Mouse (Mus musculus): ENCODE data around the gene Arhgef1.

The Arhgef1 gene

DNA sequence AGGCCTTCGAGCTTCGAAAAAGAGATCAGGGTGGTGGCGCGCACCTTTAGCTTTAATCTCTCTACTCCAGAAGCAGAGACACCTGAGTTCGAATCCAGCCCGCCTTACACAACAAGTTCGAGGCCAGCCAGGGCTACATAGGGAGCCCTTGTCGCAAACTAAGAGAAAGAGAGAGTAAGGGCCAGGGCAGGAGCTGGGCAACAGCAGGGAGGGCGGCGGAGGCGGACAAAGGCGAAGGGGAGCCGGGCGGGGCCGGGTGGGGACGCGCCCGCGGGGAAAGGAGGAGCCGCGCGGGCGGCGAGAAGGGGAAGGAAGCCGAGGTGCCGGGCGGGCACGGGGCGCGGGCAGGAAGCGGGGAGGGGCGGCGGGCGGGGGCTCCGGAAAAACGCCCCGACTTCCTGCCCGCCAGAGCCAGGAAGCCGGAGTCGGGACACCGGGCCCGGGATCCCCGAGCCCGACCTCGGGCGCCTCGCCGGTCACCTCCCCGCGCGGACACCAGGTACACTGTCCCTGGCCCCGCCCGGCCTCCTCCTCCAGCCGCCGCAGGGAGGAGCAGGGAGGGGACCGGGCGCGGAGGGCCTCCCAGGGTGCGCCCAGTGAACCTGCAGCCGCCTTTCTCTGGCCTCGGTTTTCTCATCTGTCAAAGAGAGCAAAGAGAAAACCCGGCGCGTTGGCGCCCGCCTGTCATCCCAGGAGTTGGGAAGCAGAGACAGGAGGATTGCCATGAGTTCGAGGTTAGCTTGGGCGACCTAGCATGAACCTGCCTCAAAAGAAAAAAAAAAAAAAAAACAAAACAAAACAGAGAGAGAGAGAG, at the start of gene Arhgef1:
Gene Arhgef1 (plus strand): TSS at position 283 of the 814 bp plus-strand sequence.
- DNase-seq (ENCODE audit: extremely low spot score, low read depth, low spot score): no peak

DNA sequence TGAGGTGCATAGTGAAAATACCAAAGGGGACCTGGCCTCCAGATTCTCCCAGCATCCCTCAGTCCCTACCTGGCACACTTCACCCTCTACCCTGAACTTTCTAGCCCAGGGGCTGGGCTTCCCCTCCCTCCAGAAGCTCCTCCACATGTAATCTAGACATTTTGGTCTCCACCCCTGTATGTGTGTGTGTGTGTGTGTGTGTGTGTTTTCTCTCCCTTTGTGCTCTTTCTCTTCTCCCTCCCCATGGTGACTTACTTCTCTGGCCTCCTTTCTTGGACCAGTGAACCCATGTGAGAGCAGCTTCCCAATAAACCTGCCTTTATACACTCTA, 49.5 kb upstream of the Arhgef1 start:
- no peak for DNase-seq (ENCODE audit: extremely low spot score, low read depth, low spot score)

DNA sequence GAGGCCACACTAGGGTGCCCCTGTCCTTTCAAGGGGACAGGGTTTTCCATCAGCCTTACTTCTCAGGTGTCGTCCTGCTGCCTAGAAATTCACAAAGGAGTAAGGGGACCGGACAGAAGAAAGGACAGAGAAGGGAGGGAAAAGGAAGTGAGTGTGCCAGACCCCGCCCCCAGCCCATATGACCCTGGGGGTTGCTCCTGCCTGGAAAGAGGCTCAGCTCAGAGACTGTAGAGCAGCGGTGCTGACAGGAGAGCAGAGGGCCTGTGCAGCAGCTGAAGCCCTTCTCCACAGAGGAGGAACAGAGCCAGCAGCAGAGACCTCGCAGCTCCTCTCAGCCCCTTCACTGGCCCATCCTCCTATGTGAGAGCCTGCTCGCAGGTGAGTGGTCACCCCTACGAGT, 49.0 kb upstream of the Arhgef1 start:
- DNase-seq (ENCODE audit: extremely low spot score, low read depth, low spot score): no peak

DNA sequence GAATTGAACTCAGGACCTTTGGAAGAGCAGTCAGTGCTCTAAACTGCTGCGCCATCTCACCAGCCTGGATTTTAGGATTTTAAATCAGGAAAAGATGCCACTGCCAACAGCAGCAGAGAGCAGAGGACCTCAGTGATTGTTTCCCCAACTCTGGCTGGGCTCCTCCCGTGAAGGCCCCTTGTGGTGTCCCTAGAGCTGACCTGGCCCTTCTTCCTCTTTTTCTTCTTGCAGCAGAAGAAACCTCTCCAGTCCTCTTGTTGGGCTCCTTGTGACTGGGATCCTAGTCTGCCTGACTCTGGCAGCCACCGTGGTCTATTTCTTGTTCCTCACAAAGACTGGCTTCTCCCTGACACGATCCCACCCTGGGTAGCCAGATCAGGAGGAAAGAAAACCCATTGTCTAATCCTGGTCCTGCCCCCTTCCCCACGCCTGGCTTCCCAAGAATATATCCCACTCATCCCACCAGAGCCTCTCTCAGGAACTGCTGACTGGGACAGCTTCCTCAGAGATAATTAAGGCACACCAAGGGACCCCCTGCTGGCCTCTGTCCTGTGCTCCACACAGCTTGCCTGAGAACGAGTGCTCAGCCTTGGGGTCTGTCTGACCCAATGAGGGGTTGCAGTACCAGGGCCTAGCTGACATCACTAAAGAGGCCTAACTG, 46.1 kb upstream of the Arhgef1 start:
- no peak for DNase-seq (ENCODE audit: extremely low spot score, low read depth, low spot score)

DNA sequence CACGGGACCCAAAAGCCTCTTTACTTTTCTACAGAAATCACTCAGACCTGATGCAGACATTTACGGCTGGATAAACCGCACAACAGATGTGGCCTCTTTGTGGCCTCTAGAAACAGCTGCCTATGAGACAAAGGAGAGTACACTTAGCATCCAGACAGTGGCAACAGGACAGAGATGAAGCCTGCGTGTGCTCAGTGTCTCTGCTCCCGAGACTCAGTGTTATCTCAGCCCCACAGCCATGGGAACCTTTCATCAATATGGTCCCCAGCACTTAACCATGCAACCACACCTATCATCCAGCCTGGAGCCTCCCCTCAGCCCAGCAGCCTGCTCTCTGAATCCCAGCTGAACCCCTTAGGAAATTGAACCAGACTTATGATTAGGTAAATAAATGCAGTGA, 43.5 kb upstream of the Arhgef1 start:
- no peak for DNase-seq (ENCODE audit: extremely low spot score, low read depth, low spot score)

- DNase-seq (ENCODE audit: extremely low spot score, low read depth, low spot score): no peak
Measured at GRCm38 (mm10) chr7:24861913-24862312, 40.8 kb upstream of the Arhgef1 start, which contains the start of gene Gm9844. TSS of gene Gm9844 (plus strand) at chr7:24862213.

DNA sequence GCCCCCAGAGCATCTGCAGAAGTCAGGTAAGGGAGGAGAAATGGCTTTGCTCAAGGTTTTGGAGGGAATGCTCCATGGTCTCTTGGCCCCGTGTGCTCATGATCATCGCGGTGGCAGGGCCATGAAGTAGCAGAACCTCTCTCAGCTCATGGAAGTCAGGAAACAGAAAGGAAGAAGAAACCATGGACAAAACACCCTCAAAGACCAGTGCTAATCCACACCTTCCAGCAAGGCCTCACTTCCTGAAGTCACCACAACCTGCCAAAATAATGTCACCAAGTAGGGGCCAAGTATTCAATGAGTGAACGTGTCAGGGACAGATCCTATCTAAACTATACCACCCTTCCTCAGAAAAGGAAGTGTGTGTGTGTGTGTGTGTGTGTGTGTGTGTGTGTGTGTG, 39.9 kb upstream of the Arhgef1 start:
- no peak for DNase-seq (ENCODE audit: extremely low spot score, low read depth, low spot score)

GRCm38 (mm10) chr7:24864156-24864555, 38.6 kb upstream of the Arhgef1 start:
- no peak for DNase-seq (ENCODE audit: extremely low spot score, low read depth, low spot score)

- DNase-seq (ENCODE audit: extremely low spot score, low read depth, low spot score): no peak
Measured at GRCm38 (mm10) chr7:24869080-24869479, 33.6 kb upstream of the Arhgef1 start.

GRCm38 (mm10) chr7:24869532-24870165, 33.1 kb upstream of the Arhgef1 start, which contains the start of the genes Lypd4 and Dmrtc2:
TSS of gene Lypd4 (minus strand) at chr7:24869941.
TSS of gene Dmrtc2 (plus strand) at chr7:24870057.
- no peak for DNase-seq (ENCODE audit: extremely low spot score, low read depth, low spot score)

DNA sequence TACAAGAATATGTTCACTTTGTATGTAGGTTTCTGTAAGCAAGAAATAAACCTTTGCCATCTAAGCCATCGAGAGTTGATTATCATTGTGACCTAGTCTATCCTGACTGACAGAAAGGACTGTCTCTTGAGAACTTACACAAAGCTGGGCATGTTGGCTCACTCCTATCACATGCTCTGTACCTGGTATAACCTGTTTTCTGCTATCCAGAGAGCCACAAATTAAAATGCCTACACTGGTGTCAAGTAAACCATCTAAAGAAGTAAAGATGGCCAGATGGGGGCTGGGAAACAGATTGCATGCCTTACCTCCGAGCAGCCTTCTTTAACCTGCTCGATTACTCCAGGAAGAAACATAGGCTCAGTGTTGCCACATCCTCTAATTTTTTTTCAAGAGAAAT, 25.1 kb upstream of the Arhgef1 start:
- no peak for DNase-seq (ENCODE audit: extremely low spot score, low read depth, low spot score)

DNA sequence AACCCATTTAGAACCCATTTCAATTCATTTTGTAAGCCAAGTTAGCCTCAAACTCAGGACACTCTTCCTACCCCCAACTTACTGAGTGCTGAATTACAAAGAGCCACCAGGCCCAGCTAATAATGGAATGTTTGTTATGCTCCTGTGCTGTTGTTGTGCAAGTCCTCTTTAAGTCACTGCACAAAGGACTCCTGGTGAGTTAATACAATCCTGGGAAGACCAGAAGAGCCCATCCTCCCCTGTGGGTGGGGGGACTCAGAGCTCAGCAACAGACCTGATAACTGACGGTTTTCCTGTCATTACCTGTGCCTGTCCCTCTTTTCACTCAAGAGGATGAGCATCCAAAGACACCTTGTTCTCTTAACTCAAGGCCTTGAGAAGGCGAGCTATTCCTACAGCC, 23.1 kb upstream of the Arhgef1 start:
- DNase-seq (ENCODE audit: extremely low spot score, low read depth, low spot score): no peak

DNA sequence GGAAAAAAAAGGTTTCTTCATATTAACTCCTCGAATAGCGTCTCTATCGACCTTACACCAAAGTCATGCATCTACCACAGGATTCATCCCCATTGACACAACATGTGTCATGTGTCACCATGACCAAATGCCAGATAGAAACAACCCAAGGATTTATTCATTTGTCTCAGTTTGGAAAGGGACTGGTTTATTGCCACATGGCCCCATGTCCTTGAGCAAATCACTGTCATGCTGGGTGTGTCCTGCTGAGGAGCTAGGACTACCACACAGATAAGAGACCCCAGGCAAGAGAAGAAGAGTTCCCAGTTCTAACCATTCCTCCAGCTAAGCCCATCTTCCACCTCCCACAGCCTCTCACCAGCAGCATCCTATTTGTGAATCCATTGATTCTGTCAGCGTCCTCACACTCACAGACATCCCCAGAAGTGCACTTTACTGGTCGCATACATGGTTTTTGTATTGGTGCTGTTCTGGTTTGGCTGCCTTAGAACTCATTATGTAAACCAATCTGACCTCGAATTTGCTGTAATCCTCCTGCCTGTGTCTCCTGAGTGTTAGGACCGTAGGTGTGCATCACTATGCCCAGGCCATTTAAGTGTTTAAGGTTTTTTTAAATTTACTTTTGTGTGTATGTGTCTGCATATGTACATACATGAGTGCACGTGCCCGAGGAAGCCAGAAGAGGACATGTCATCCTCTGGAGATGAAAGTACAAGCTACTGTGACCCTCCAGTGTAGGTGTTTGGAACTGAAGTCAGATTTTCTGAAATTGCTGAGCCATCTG, 20.1 kb upstream of the Arhgef1 start:
- DNase-seq (ENCODE audit: extremely low spot score, low read depth, low spot score): no peak

- peak; percentile 99 for DNase-seq (ENCODE audit: extremely low spot score, low read depth, low spot score)
Measured at GRCm38 (mm10) chr7:24883896-24884692, 18.6 kb upstream of the Arhgef1 start, which contains the start of gene Rps19. TSS of gene Rps19 (plus strand) at chr7:24884371.

DNA sequence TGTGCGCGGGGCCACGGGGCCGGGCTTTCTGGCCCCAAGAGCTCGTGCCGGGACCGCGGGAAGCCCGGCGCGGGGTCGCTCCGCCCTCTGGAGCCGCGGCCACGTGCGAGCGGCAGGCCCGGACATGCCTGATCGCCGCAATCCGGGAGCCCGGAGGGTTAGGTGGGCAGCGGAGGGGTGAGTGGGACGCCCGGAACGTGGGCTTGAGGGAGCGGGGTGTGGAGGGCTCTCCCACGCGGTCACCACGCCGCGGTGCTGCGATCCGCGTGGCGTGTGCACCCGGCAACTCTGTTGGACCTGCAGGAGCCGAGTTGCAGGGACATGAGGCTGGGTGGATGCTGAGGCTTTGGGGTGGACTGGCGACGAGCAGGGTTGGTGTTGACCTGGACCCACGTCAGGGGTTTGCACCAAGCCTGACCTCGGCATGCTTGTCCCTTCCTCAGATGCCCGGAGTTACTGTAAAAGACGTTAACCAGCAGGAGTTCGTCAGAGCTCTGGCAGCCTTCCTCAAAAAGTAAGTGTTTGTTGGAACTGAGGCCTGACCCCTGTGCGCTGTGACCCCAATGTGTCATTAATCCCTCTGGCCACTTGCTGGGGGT, 17.9 kb upstream of the Arhgef1 start:
- DNase-seq (ENCODE audit: extremely low spot score, low read depth, low spot score): no peak

DNA sequence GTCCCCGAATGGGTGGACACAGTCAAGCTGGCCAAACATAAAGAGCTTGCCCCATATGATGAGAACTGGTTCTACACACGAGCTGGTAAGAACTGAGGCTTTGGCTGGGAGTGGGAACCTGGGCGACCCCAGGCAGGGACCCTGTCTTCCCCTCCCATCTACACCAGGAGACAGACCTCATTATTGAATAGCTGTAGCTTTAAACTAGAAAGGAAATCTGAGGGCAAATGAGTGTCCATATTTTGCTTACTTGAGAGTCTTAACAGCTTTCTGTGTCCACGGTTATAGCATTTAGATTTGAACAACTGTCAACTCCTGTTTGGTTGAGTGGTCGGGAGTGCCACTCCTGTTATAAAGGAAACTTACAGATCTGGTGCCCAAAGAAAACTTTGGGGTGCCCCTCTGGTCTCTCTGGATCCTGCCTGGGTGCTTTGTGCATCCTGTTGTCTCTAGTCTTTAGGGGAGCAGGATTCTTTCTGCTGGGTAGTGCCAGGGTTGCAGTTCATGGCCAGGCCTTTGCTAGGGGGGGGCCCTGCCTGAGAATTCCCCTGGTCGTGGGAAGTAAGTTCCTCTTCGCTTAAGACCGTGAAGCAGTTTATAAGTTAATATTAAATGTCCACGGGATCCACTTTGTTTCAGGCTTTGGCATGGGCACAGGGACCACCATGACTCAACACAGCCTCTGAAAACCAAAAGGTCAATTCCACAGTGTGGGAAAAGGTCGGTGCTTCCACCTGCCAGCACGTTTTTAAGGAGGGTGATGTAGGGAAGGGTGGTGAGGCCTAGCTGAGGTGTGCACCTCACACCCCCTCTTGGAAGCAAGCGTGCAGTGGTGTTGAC, 17.0 kb upstream of the Arhgef1 start:
- no peak for DNase-seq (ENCODE audit: extremely low spot score, low read depth, low spot score)

DNA sequence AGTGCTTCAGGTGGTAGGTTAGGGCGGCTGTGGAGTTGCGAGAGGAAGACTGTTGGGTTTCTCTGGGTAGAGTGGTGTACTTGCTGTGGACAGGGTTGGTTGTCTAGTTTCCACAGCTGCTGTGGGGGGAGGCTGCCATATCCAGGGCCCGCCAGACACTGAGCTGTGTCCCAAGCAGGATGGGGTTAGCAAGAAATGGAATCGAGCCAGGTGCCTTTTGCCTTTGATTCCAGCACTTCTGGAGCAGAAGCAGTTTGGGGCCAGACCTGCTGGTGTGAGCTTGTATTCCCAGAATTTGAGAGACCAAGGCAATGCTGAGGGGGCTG, 16.4 kb upstream of the Arhgef1 start:
- DNase-seq (ENCODE audit: extremely low spot score, low read depth, low spot score): no peak

GRCm38 (mm10) chr7:24887096-24887495, 15.6 kb upstream of the Arhgef1 start:
- no peak for DNase-seq (ENCODE audit: extremely low spot score, low read depth, low spot score)

Measured in hindlimb bud, embryonic 11.5 days (tissue).